Mouse (Mus musculus) liver, adult (tissue): ENCODE measurements around the gene Gm3005.
"Not testable (repeated sequence)": the region's sequence is repeated elsewhere in the genome, so short reads cannot be mapped to it uniquely, and the experiment has no call there.

ENCODE experiments used
- GATA4 ChIP-seq: IDR thresholded peaks from 2 replicates; pipeline ENCODE4 v1.6.1; 2014; ENCODE audit warnings: mild to moderate bottlenecking, low read length; ENCODE audit not compliant: insufficient replicate concordance

Gm3005 gene

DNA sequence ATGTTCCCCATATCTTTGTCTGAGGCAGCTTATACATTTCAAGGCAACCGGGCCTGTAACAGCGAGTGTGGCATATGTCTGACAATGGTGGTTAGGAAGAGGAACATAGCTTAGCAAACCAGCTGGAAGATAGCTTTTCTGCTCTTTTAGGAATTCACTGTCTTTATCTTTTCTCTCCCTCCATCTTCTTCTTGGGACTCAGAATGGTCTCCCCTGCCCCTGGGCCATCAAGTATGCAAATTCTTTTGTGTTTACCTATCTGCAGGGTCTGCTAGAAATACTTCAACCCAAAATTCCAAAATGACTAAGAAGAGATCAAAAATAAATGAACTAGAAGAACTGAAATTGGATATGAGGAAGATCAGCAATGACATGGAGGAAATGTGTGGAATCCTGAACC, at the start of gene Gm3005:
Gene Gm3005, plus strand, starts transcription at position 301 of the 400 bp plus-strand sequence.
- not testable (repeated sequence) for TF ChIP-seq GATA4

- TF ChIP-seq GATA4: not testable (repeated sequence)
Observed at GRCm38 (mm10) chr14:3394793-3395192, 33.1 kb upstream of the Gm3005 start, which contains the start of gene Gm10413. Gm10413 (plus strand) TSS chr14:3395093.

GRCm38 (mm10) chr14:3412314-3412713, 15.6 kb upstream of the Gm3005 start, which contains the start of gene Gm10409:
Gm10409 (plus strand) TSS chr14:3412614.
- not testable (repeated sequence) for TF ChIP-seq GATA4

- not testable (repeated sequence) for TF ChIP-seq GATA4
Observed at GRCm38 (mm10) chr14:3449079-3449478, 21.2 kb downstream of the Gm3005 start, which contains the start of gene Gm10408. Gm10408 (plus strand) TSS chr14:3449379.

DNA sequence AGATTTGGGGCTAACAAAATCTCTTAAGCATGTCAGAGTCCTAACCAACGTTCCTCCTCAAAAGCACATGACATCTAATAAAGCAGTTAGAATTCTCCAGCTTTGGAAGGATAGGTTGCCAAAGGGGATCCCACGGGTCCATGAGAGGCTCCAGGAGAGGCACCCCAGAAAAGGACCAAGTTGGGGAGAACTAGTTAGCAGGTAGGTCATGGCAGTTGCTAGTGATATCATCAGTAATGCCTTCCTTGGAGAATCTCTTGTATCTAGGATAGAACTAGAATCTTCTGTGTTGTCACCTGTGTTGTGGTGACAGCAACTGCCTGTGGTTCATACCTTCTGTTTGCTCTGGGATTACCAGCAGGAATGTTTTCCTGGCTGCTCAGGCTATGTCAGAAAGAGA, 206.3 kb downstream of the Gm3005 start, which contains the start of gene Gm3012:
Gene Gm3012, plus strand, starts transcription at position 301 of the 400 bp plus-strand sequence.
- TF ChIP-seq GATA4: not testable (repeated sequence)
